Mouse (Mus musculus) heart, embryonic 12.5 days (tissue): ENCODE measurements around the gene Sh3glb2. TPM values are rescaled to one million over a fixed set of nuclear protein-coding genes. Genes with fewer than 3 reads are reported as not detected.

ENCODE experiments used
- ATAC-seq: fragments of 200-750 bp; cut with Nextera tagmentation; 2 replicates; pipeline ENCODE4 v1.8.0; 2017; ENCODE audit warnings: moderate TSS enrichment, moderate library complexity; ENCODE audit not compliant: insufficient number of reproducible peaks, low FRiP score
- H3K27ac ChIP-seq: fragments of 300-500 bp; sonication (generic); 2 replicates; pipeline ENCODE4 v1.5.1; 2016; ENCODE audit warnings: mild to moderate bottlenecking, moderate library complexity; ENCODE audit not compliant: poor library complexity, severe bottlenecking
- H3K27me3 ChIP-seq: fragments of 300-500 bp; sonication (generic); replicated peaks from 2 replicates; pipeline ENCODE4 v1.6.1; 2016; ENCODE audit warnings: mild to moderate bottlenecking, moderate library complexity
- H3K36me3 ChIP-seq: fragments of 300-500 bp; sonication (generic); 2 replicates; pipeline ENCODE4 v1.6.1; 2016; ENCODE audit warnings: mild to moderate bottlenecking, moderate library complexity
- H3K4me1 ChIP-seq: fragments of 300-500 bp; sonication (generic); replicated peaks from 2 replicates; pipeline ENCODE4 v1.6.1; 2016; ENCODE audit warnings: mild to moderate bottlenecking
- H3K4me2 ChIP-seq: fragments of 300-500 bp; sonication (generic); 2 replicates; pipeline ENCODE4 v1.6.1; 2016; ENCODE audit warnings: mild to moderate bottlenecking, moderate library complexity
- H3K4me3 ChIP-seq: fragments of 300-500 bp; sonication (generic); 2 replicates; pipeline ENCODE4 v1.5.1; 2016; ENCODE audit warnings: mild to moderate bottlenecking
- H3K9ac ChIP-seq: fragments of 300-500 bp; sonication (generic); 2 replicates; pipeline ENCODE4 v1.6.1; 2016; ENCODE audit warnings: mild to moderate bottlenecking, moderate library complexity
- H3K9me3 ChIP-seq: fragments of 300-500 bp; sonication (generic); replicated peaks from 2 replicates; pipeline ENCODE4 v1.6.1; 2016; ENCODE audit warnings: mild to moderate bottlenecking, moderate library complexity
- WGBS: fragments of 180-500 bp; shearing (Covaris S2); methylation state at CpG from one replicate; pipeline ENCODE4 v1.1.7; 2016; 5-methylcytosine and 5-hydroxymethylcytosine counted together
- polyA plus RNA-seq: library from polyadenylated mRNA; unstranded; fragments of >200 nt; fragmentation: Nextera tagmentation; extraction: Ambion mirVana; gene quantifications from 2 replicates; pipeline ENCODE4 v1.2.1, GENCODE M21; 2016

Gene Sh3glb2
- polyA plus RNA-seq, 1 experiment from 2014 or later: 117 TPM

DNA sequence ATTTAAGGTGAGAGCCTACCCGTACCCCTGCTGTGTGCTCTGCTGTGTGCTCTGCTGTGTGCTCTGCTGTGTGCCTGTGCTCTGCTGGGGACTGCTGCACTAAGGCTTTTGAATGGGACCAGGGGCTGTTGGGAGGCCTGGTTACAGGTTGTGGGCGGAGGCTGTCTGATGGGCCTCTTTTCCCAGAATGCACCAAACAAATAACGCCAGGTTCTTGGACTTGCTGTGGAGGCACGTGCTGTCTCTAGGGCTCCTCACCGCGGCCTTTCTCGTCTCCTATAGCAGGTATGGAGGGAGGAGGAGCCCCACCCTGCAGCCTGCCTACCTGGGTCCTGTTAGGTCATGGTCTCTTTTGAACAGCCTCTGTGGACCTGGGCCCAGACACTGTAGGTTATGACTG, 37.1 kb upstream of the Sh3glb2 start:
- Histone ChIP-seq H3K27ac (no peak overlapping the region), H3K4me1 (peaks cover 23% of the 10 kb centered on the region), H3K9ac (no peak overlapping the region), H3K4me3 (no peak overlapping the region), H3K9me3 (no peaks in the 10 kb centered on the region), H3K27me3 (no peaks in the 10 kb centered on the region), H3K4me2 (no peak overlapping the region), H3K36me3 (peaks cover 58% of the 10 kb centered on the region)
- ATAC-seq: no peak
- WGBS: 84% methylated on average over 7 of the region's 7 CpGs

DNA sequence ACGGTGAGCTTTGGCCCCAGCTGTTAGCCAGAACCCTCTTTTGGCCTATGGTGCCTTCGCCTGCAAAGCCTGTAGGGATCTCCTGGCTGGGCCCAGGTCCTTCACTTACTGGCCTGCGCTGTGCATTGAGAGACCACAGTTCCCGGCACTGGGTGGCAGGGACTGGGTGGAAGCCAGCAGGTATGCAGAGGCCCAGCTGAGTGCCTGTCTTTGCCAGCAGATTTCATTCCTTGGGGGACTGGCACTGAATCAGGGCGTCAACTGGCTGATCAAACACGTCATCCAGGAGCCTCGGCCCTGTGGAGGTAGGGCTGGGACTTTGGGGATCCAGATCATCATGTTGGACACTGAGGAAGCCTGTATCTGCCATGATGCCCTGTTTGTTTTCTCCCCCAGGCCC, 36.6 kb upstream of the Sh3glb2 start:
- Histone ChIP-seq H3K9ac (no peak overlapping the region), H3K4me2 (no peak overlapping the region), H3K27ac (no peak overlapping the region), H3K36me3 (peaks cover 54% of the 10 kb centered on the region), H3K4me1 (peaks cover 23% of the 10 kb centered on the region), H3K9me3 (no peaks in the 10 kb centered on the region), H3K27me3 (no peaks in the 10 kb centered on the region), H3K4me3 (no peak overlapping the region)
- ATAC-seq: no peak
- 92% methylated on average over 7 of the region's 7 CpGs for WGBS

DNA sequence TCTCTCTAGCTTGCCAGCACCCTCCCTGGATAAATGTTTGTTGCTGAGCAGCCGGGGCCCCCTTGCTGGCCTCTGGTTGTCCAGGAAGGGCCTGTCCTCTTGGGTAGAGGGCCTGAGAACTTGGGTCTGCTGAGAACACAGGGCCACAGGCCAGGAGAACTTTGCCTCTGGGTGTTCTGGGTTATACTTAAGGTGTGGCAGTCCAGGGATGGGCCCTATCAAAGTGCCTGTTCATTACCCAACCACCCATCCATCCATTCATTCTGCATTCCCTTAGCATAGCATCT, 34.2 kb upstream of the Sh3glb2 start:
- Histone ChIP-seq H3K4me2 (peak overlapping the region; percentile 86), H3K27ac (peak overlapping the region; percentile 82), H3K9ac (peak overlapping the region; percentile 80), H3K4me1 (peaks cover 16% of the 10 kb centered on the region), H3K27me3 (no peaks in the 10 kb centered on the region), H3K4me3 (peak overlapping the region; percentile 85), H3K9me3 (no peaks in the 10 kb centered on the region), H3K36me3 (peaks cover 31% of the 10 kb centered on the region)
- ATAC-seq: no peak
- 52% methylated on average over 1 of the region's 1 CpGs for WGBS

DNA sequence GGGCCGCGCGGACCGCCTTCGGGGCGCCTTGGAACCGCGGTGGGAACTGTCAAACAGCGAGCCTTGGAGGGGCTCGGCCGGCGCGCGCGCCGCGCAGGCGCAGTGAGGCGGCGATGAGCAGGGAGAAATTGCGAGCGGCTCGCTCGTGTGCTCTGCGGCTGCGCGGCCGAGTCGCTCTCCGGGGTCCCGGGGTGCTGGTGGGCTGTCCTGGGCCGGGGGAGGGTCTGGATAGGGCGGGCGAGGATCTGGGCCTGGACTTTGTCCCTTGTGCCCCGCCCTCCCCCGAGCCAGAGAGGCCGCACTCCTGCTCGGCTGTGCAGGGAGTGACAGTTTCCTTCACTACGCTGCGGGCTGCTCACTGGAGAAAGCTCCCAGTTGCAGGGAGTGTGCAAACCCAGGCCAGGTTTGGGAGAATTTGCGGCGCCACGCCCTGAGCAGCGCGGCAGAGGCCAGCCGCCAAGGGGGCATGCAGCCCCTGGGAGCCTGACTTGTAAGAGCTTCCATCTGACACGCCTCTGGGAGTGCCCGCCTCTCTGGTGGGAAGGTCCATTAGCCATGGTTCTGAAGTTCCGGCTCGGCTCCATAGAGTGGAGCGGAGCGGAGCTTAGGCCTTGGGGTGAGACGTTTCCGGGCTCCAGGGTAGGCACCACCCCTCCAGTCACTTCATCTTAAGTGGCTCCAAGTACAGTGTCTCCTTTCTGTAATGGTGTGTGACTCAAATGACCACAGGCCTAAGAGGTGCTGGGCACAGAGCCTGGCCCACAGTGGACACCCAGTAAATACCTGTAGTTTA, 33.6 kb upstream of the Sh3glb2 start:
- Histone ChIP-seq H3K9me3 (no peaks in the 10 kb centered on the region), H3K4me2 (peak overlapping the region; percentile 86), H3K27ac (peak overlapping the region; percentile 82), H3K36me3 (peaks cover 26% of the 10 kb centered on the region), H3K27me3 (no peaks in the 10 kb centered on the region), H3K4me1 (peaks cover 16% of the 10 kb centered on the region), H3K4me3 (peak overlapping the region; percentile 85), H3K9ac (peak overlapping the region; percentile 80)
- ATAC-seq: peak; percentile 81
- 0% methylated on average over 54 of the region's 54 CpGs for WGBS

DNA sequence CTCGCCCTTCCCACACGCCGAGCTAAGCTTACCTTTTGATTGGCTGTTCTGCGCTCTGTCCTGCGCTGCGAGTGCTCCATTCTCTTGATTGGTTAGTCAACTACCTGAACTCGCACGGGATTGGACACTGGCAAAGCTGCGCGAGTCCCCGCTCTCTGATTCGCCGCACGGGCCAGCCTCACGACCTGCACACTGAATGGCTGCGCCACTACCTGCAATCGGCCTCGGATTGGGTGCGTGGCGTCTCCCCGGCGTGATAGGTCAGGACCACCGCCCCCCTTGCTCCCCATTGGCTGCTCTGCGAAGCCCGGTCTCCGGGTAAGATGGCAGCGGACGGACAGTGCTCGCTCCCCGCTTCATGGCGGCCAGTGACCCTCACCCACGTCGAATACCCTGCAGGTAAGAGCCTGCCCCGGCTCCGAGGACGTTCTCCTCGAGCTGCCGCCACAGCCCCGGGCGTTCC, 33.0 kb upstream of the Sh3glb2 start, which contains the start of gene Dolpp1:
Gene Dolpp1, plus strand, starts transcription at position 141 of the 463 bp plus-strand sequence.
- Histone ChIP-seq H3K9ac (peak within 1 kb of the TSS; percentile 80), H3K4me1 (peaks cover 16% of the 10 kb centered on the region), H3K9me3 (no peaks in the 10 kb centered on the region), H3K4me2 (peak within 1 kb of the TSS; percentile 86), H3K36me3 (peaks cover 20% of the 10 kb centered on the region), H3K4me3 (peak within 1 kb of the TSS; percentile 85), H3K27me3 (no peaks in the 10 kb centered on the region), H3K27ac (peak within 1 kb of the TSS; percentile 82)
- peak; percentile 97 for ATAC-seq
- under 1% methylated on average over 40 of the region's 40 CpGs for WGBS

DNA sequence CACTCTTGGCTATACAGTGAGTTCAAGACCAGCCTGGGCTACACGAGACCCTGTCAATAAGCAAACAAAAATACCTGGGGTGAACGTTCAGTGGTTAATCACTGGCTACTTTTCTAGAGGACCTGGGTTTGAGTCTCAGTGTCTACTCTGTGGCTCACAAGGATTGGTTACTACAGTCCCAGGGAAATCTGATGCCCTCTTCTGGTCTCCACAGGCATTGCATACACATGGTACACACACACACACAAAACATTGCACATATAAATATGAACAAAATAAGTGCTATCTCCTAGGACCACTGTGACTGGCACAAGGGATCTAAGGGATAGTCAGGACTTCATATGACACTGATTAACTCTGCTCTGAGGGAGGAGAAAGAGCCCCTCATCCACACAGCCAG, 29.9 kb upstream of the Sh3glb2 start:
- WGBS: 84% methylated on average over 2 of the region's 2 CpGs
- Histone ChIP-seq H3K27ac (no peak overlapping the region), H3K9ac (no peak overlapping the region), H3K27me3 (no peaks in the 10 kb centered on the region), H3K4me2 (no peak overlapping the region), H3K4me3 (no peak overlapping the region), H3K4me1 (peaks cover 11% of the 10 kb centered on the region), H3K36me3 (peaks cover 19% of the 10 kb centered on the region), H3K9me3 (no peaks in the 10 kb centered on the region)
- ATAC-seq: no peak

DNA sequence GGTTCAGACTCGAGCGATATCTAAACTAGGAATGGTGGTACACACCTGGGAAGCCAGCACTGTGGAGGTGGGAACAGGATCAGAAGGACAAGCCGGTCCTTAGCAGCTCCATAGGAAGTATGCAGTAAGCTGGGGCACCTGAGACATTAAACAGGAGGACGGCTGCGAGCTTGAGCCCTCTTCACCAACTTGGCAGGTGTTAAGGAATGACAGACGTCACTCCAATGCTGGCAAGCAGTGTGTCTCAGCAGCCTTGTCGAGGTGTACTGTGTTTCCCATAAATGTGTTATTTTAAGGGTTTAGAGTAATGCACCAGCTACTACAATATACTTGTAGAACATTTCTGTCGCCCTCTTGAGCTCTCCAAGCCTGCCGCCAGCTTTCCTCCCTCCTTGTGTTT, 27.8 kb upstream of the Sh3glb2 start:
- no peak for ATAC-seq
- H3K36me3 ChIP-seq: peaks cover 38% of the 10 kb centered on the region
- no peak overlapping the region for H3K4me3 ChIP-seq
- no peak overlapping the region for H3K4me2 ChIP-seq
- no peaks in the 10 kb centered on the region for H3K9me3 ChIP-seq
- WGBS: 77% methylated on average over 9 of the region's 9 CpGs
- no peak overlapping the region for H3K9ac ChIP-seq
- H3K27me3 ChIP-seq: no peaks in the 10 kb centered on the region
- H3K27ac ChIP-seq: no peak overlapping the region
- H3K4me1 ChIP-seq: no peaks in the 10 kb centered on the region

DNA sequence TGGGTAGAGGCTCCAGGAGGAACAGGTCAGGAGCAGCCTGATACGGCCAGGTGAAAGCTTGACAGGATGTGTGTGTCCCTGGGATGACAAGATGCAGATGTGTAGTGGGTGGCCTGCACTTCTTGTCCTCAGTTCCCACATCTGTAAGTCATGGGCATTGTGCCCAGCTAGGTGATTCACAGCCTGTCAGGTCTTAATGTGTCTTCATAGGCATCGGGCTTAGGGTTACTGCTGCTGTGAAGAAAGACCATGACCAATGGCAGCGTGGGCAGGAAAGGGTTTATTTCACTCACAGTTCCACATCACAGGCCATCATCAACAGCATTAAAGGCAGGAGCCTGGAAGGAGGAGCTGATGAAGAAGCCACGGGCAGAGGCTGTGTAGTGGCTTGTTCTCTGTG, 26.5 kb upstream of the Sh3glb2 start:
- H3K36me3 ChIP-seq: peaks cover 51% of the 10 kb centered on the region
- H3K9me3 ChIP-seq: no peaks in the 10 kb centered on the region
- no peak overlapping the region for H3K4me3 ChIP-seq
- no peaks in the 10 kb centered on the region for H3K4me1 ChIP-seq
- no peak overlapping the region for H3K9ac ChIP-seq
- H3K4me2 ChIP-seq: no peak overlapping the region
- WGBS: 85% methylated on average over 4 of the region's 4 CpGs
- no peak for ATAC-seq
- no peaks in the 10 kb centered on the region for H3K27me3 ChIP-seq
- no peak overlapping the region for H3K27ac ChIP-seq

DNA sequence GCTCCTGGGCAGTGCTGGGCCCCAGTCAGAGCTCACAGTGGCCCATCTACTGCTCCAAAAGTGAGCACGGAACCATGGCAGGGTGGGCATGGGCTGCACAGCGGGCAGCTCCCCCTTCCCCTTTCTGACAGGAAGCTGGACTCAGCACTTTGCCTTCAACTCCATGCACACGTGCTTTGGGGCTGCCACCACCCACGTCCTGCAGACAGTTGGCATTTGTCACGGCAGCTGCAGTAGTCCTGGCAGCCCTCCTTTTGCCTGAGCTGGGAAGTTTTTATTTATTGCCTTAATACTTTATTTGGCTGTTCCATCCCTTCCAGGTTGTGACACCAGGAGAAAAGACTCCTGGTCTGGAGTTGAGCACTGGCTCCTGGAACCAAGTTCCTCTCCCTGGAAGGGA, 25.7 kb upstream of the Sh3glb2 start:
- no peaks in the 10 kb centered on the region for H3K9me3 ChIP-seq
- WGBS: 77% methylated on average over 5 of the region's 5 CpGs

DNA sequence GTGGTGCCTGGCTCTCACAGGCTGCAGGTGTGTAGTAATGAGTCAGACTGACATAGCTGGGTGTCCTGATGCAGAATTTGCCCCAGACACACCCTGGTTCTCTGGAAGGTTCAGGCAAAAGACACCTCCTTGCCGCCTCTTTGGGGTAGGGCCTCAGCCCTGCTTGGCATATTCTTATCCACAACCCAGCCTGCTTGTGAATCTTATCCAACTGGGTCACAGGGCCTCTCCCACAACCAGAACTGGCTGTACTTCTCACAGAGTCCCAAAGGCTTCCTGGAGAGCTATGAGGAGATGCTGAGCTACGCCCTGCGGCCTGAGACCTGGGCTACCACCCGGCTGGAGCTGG, 22.2 kb upstream of the Sh3glb2 start:
- Histone ChIP-seq H3K4me1 (no peaks in the 10 kb centered on the region), H3K36me3 (peaks cover 94% of the 10 kb centered on the region), H3K4me3 (no peak overlapping the region), H3K4me2 (no peak overlapping the region), H3K27me3 (no peaks in the 10 kb centered on the region), H3K27ac (no peak overlapping the region), H3K9me3 (no peaks in the 10 kb centered on the region), H3K9ac (no peak overlapping the region)
- 99% methylated on average over 4 of the region's 4 CpGs for WGBS
- no peak for ATAC-seq

More for the DNA sequence above, 25.7 kb upstream of the Sh3glb2 start:
- H3K36me3 ChIP-seq: peaks cover 59% of the 10 kb centered on the region
- H3K4me3 ChIP-seq: no peak overlapping the region
- H3K27me3 ChIP-seq: no peaks in the 10 kb centered on the region
- no peak overlapping the region for H3K9ac ChIP-seq
- no peak for ATAC-seq
- no peak overlapping the region for H3K4me2 ChIP-seq
- H3K27ac ChIP-seq: no peak overlapping the region
- H3K4me1 ChIP-seq: no peaks in the 10 kb centered on the region

DNA sequence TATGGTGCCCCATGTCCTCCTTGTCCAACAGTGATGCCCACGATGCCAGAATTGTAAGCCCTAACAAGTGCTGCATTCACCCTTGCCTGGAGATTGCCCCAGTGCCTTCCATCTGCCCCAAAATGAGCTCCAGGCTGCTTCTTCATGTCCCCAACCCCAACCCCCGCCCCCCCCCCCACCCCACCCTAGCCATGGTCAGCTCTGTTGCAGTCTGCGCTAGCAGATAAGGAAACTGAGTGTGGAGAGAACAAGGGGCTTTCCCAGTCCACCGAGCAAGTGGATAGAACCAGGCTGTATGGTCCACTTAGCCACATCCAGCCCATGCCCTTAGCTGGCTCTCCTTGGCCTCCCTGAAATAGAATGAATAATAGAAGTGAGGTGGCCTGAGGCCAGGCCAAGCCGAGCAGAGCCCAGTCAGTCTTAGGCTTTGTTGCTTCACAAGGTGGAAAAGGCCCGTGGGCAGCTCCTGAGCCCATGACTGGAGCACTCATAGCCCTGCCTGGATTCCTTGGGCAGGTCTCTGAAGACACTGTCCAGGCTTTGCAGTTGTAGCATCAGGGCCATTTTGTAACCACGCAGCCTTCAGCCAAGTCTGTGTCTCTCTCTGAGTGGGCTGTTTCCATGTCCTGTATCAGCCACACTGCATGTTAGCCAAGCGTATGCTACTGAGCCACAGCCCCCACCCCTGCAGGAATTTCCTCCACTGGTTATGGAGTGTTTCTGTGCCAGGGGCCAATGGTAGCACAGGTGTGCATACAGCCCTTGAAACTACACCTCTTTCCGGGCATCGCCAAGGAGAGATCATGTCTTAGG, 21.6 kb upstream of the Sh3glb2 start:
- H3K9ac ChIP-seq: no peak overlapping the region
- H3K9me3 ChIP-seq: no peaks in the 10 kb centered on the region
- H3K4me3 ChIP-seq: no peak overlapping the region
- 81% methylated on average over 10 of the region's 10 CpGs for WGBS
- H3K27ac ChIP-seq: no peak overlapping the region
- H3K4me1 ChIP-seq: no peaks in the 10 kb centered on the region
- H3K36me3 ChIP-seq: peaks cover 98% of the 10 kb centered on the region
- H3K27me3 ChIP-seq: no peaks in the 10 kb centered on the region
- no peak overlapping the region for H3K4me2 ChIP-seq
- ATAC-seq: no peak; the same call in 1 of the 2 replicates
